Mouse (Mus musculus) small intestine, adult 2 months (tissue): ENCODE results near the gene Bend4.

Experiments used
- CTCF ChIP-seq: fragments of 200-500 bp; IDR thresholded peaks from 2 replicates; pipeline ENCODE4 v1.5.1; 2012; ENCODE audit warnings: low read depth, mild to moderate bottlenecking, control low read depth, inconsistent platforms, low read length, moderate library complexity, mixed read lengths; ENCODE audit not compliant: insufficient replicate concordance, insufficient read length; ENCODE audit errors: extremely low read depth
- POLR2A ChIP-seq: fragments of 200-500 bp; IDR thresholded peaks from 2 replicates; pipeline ENCODE4 v1.6.1; 2012; ENCODE audit warnings: low read depth, mild to moderate bottlenecking, control low read depth, inconsistent platforms, low read length, moderate library complexity

GRCm38 (mm10) chr5:67348949-67349348 lies 79.2 kb downstream of the Bend4 start:
- no peak for TF ChIP-seq CTCF
- no peak for TF ChIP-seq POLR2A
